Mouse (Mus musculus) lung, postnatal 10 days (tissue): ENCODE measurements at regions not wholly inside any gene's neighbourhood (a gene's known extent, or its start where the extent isn't known, plus 50 kb on each side); places are given as distances from the start of the nearest gene placed in this dataset.

Experiments used
- DNase-seq: peaks from one replicate; pipeline ENCODE4 v3.0.0; 2021

GRCm38 (mm10) chr15:64434502-64434901, 374.2 kb upstream of the Fam49b start:
- DNase-seq, result peak; percentile 56

- DNase-seq, result no peak
These were observed 374.6 kb upstream of the Fam49b start for GRCm38 (mm10) chr15:64434908-64435307.

- DNase-seq, result no peak
These were observed 372.4 kb upstream of the Gm21798 start for GRCm38 (mm10) chr15:64445076-64445475.

- DNase-seq, result no peak
These were observed 371.0 kb upstream of the Gm21798 start for GRCm38 (mm10) chr15:64446411-64447072.

DNA sequence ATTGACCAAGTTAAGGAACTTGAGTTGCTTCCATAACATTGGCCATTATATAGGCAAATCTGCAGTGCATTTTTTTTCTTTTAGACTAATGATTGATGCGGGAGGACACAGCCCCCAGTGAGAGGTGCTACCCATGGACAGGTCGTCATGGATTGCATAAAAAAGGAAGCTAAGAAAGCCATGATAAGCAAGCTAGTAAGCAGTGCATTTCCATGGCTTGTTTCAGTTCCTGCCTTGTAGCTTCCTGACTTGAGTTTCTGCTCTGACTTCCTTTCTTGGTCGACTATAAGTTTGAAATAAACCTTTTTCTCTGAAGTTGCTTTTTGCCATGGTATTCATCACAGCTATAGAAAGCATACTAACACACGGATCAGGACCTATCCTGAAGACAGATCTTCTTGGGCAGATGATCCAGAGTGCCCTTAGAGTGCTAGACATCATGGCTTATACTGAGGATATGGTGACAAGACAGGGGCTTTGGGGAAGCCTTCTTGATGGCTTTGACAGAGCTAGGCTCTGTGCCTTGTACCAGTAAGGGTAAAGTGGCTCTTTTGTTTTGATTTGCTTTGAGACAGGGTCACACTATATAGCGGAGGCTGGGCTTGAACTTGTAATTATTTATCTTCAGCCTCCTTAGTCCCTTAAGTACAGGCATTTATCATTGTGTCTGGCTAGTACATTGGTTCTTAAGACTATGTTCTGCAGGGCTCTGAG, 370.1 kb upstream of the Gm21798 start:
- no peak for DNase-seq

GRCm38 (mm10) chr15:64448581-64449140, 368.8 kb upstream of the Gm21798 start:
- peak; percentile 47 for DNase-seq

DNA sequence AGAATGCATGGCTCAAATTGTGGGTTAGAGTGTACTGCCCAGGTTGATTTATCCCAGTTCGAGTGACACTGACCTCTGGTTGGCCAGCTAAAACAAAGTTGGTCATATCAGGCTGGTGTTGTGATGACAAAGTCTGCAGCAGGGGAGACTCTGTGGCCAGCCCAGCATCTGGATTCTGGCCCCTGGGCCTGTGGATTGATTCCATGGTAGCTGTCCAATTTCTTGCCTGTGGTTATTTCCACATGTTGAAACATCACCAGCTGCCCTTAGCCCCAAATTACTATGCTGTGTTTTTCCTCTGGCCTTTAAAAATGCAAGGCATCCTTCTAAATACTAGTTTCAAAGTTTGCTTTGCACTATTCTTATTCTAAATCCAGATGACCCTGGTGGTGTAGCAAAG, 346.8 kb upstream of the Gm21798 start:
- DNase-seq, result peak; percentile 16

DNA sequence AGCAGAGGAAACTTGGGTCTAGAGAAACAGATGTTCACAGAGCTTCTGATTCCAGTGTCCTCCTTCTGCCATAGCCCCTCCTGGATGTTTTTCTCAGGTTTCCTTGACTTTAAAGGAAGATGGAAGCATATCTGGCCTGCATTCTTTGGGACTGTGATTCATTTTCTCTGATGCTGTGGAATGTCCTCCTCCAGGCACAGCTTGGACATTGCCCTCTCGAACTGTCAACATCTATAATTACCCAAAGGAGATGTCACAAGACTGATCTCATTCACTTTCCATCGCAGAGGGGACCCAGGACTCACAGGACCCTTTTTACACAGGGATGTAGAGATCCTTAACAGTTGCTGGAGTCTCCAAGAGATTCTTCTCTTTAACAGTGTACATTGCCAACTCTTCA, 345.9 kb upstream of the Gm21798 start:
- no peak for DNase-seq

- DNase-seq, result no peak
These were observed 343.3 kb upstream of the Gm21798 start for GRCm38 (mm10) chr15:64474236-64474635.

GRCm38 (mm10) chr15:64477131-64477530, 340.4 kb upstream of the Gm21798 start:
- no peak for DNase-seq

- no peak for DNase-seq
These were observed 336.9 kb upstream of the Gm21798 start for GRCm38 (mm10) chr15:64480625-64481024.

DNA sequence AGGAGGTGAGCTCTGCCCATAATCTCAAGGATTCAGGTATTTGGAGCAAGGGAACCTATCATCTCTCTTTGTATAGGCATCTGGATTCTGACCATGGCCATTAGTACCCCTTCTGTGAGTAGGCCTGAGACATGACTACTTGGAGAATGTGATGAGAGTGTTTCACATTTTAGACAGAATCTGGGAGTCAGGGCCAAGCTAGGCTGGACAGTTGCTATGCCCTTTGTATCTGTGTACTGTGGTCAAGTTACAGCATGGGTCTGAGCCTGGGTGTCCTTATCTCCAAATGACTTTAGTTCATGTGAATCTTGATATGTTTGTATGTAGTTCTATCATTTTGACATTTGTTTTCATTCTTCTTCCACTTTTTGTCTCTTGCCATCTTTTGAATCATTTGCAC, 336.3 kb upstream of the Gm21798 start:
- DNase-seq, result no peak

DNA sequence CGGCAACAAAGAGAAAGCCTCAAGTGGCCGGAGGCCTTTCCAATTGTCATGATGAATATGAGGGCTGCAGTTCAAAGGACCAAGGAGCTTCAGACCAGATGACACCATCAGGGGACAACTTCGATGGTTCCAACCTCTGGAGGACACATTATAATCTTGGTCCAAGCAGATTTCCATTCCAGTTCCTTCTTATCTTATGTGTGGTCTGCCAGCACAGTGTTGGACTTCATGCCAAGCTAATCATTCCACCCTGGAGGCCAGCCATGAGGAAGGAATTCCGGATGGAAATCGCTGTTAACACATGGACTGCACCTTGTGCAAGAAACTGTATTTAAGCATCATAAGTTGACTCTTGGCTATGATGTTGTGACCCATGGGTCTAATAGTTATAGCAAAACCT, 334.5 kb upstream of the Gm21798 start:
- peak; percentile 5 for DNase-seq

DNA sequence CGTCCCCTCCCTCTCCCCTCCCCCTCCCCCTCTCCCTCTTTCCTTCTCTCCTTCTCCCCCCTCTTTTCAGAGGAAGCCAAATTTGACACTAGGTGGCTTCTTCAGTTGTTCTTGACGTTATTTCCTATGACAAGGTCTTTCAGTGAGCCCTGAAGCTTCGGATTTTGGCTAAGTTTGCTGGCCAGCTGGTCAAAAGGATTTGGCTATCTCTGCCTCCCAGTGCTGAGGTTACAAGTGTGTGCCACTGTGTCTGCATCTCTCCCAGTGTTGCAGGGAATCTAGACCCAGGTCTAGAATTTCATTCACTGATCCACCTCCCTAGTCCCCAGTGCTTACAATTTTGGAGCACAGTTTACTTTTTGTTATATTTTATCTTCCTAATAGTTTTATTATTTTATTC, 329.7 kb upstream of the Gm21798 start:
- DNase-seq, result no peak

DNA sequence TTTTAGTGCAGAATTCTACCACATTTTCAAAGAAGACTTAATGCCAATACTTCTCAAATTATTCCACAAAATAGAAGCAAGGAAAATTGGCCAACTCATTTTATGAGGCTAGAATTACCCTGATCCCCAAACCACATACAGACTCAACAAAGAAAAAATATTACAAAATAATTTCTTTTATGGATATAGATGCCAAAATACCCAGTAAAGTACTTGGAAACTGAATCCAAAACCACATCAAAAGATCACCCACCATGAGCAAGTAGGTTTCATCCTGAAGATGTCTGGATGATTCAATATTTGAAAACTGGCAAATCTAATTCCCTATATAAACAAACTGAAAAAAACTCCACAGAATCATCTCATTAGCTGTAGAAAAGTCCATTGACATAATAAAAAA, 316.7 kb upstream of the Gm21798 start:
- no peak for DNase-seq

GRCm38 (mm10) chr15:64501479-64501878, 316.0 kb upstream of the Gm21798 start:
- no peak for DNase-seq

DNA sequence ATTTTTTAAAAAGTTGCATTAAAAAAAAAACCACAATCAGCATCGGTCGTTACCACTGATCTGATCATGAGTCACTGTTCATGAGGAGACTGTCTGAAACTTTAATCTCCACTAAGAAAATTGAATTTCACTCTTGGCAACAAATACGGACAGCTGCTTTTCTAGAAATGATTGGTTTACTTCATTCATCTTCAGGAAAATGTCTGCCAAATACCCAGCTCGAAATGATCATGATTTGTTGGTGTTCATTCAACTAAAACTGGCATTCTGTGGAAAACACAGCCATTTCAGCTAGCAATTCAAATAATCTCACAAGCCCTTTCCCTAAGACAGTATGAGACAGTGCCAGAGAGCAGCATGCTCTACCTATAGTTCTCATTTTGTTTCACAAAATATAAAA, 312.7 kb upstream of the Gm21798 start:
- no peak for DNase-seq

GRCm38 (mm10) chr15:64510649-64511048, 306.8 kb upstream of the Gm21798 start:
- DNase-seq, result no peak

DNA sequence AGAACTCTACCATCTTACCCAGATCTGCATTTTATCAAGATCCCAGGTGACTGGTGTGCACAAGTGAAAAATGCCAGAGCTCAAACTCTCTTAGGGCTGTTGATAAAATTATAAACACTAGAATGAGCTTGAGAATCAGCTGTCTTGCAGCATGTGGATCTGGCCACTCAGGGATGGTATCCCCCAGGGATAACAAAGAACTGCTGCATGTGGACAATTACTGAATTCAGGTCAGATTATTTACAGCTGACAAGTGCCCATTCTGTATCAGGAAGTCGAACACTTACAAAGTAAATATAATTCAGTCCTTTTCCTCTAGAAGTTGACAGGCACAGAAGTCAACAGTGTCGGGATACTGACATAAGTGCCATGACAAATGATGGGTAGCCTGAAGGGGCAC, 306.3 kb upstream of the Gm21798 start:
- DNase-seq, result no peak

- no peak for DNase-seq
These were observed 304.9 kb upstream of the Gm21798 start for GRCm38 (mm10) chr15:64512615-64513014.

GRCm38 (mm10) chr15:64513501-64514097, 303.9 kb upstream of the Gm21798 start:
- no peak for DNase-seq

DNA sequence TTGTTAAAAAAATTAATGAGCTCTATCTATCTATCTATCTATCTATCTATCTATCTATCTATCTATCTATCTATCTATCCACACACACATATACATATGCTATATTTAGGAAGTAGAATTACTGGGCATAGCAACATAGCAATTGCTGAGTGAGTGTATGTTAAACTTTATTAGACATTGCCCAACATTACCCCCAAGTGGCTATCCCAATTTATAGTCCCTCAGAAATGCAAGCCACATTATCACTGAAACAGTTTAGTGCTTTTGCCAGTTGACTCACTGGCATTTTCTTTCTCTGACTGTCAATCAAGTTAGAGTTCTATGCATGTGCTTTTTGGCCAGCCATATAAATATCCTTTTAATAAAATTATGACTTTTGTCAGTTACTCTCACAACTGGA, 302.3 kb upstream of the Gm21798 start:
- no peak for DNase-seq

- DNase-seq, result no peak
These were observed 298.3 kb upstream of the Gm21798 start for GRCm38 (mm10) chr15:64519207-64519628.

- DNase-seq, result no peak
These were observed 296.9 kb upstream of the Gm21798 start for GRCm38 (mm10) chr15:64520568-64520967.
